Mouse (Mus musculus) lung, postnatal 4 days (tissue): ENCODE measurements at regions not wholly inside any gene's neighbourhood (a gene's known extent, or its start where the extent isn't known, plus 50 kb on each side); places are given as distances from the start of the nearest gene placed in this dataset.

Experiments used
- DNase-seq, 2 experiments: peaks; one replicate each; pipeline ENCODE4 v3.0.0; 2021

GRCm38 (mm10) chr9:120770886-120771285, 158.1 kb upstream of the Ctnnb1 start:
- no peak for DNase-seq

GRCm38 (mm10) chr9:120771896-120772530, 157.0 kb upstream of the Ctnnb1 start:
- no peak for DNase-seq

- no peak for DNase-seq
These were observed 154.8 kb upstream of the Ctnnb1 start for GRCm38 (mm10) chr9:120774251-120774650.

GRCm38 (mm10) chr9:120774772-120775171, 154.2 kb upstream of the Ctnnb1 start:
- peak in 1 of 2 experiments; percentile 37 for DNase-seq

GRCm38 (mm10) chr9:120775721-120776120, 153.3 kb upstream of the Ctnnb1 start:
- no peak for DNase-seq

GRCm38 (mm10) chr9:120776456-120777001, 152.5 kb upstream of the Ctnnb1 start:
- peak; percentile 67 to 72 for DNase-seq

- DNase-seq = no peak
These were observed 152.0 kb upstream of the Ctnnb1 start for GRCm38 (mm10) chr9:120777016-120777415.

- peak; percentile 61 to 67 for DNase-seq
These were observed 151.5 kb upstream of the Ctnnb1 start for GRCm38 (mm10) chr9:120777501-120777900.

GRCm38 (mm10) chr9:120778423-120778822, 150.6 kb upstream of the Ctnnb1 start:
- peak; percentile 55 to 74 for DNase-seq

GRCm38 (mm10) chr9:120794210-120794609, 134.8 kb upstream of the Ctnnb1 start:
- DNase-seq = no peak

GRCm38 (mm10) chr9:120796111-120796880, 132.7 kb upstream of the Ctnnb1 start:
- DNase-seq = peak in 1 of 2 experiments; percentile 14

GRCm38 (mm10) chr9:120797996-120798663, 130.9 kb upstream of the Ctnnb1 start:
- peak in 1 of 2 experiments; percentile 16 for DNase-seq

- DNase-seq = peak in 1 of 2 experiments; percentile 14
These were observed 130.1 kb upstream of the Ctnnb1 start for GRCm38 (mm10) chr9:120798901-120799300.

- DNase-seq = no peak
These were observed 126.4 kb upstream of the Ctnnb1 start for GRCm38 (mm10) chr9:120802646-120803045.

GRCm38 (mm10) chr9:120804760-120805294, 124.2 kb upstream of the Ctnnb1 start:
- DNase-seq = peak; percentile 27 to 46

GRCm38 (mm10) chr9:120808741-120809425, 120.1 kb upstream of the Ctnnb1 start:
- DNase-seq = no peak

- DNase-seq = peak; percentile 27 to 61
These were observed 117.5 kb upstream of the Ctnnb1 start for GRCm38 (mm10) chr9:120811522-120811921.

- DNase-seq = no peak
These were observed 116.3 kb upstream of the Ctnnb1 start for GRCm38 (mm10) chr9:120812667-120813210.

- DNase-seq = no peak
These were observed 114.7 kb upstream of the Ctnnb1 start for GRCm38 (mm10) chr9:120814286-120814685.

- no peak for DNase-seq
These were observed 110.2 kb upstream of the Ctnnb1 start for GRCm38 (mm10) chr9:120818726-120819317.

GRCm38 (mm10) chr9:120820892-120821291, 108.1 kb upstream of the Ctnnb1 start:
- no peak for DNase-seq

GRCm38 (mm10) chr9:120823397-120823796, 105.6 kb upstream of the Ctnnb1 start:
- DNase-seq = no peak
